Mouse (Mus musculus) hindbrain, embryonic 14.5 days (tissue): ENCODE measurements around the gene Ttll5. TPM values are rescaled to one million over a fixed set of nuclear protein-coding genes. Genes with fewer than 3 reads are reported as not detected.
A peak's percentile ranks its signal among the peaks of the same experiment; 100 is the strongest.

Source experiments
- ATAC-seq: fragments of 200-750 bp; cut with Nextera tagmentation; 2 replicates; pipeline ENCODE4 v1.8.0; 2017; ENCODE audit warnings: moderate number of reproducible peaks, mild to moderate bottlenecking, moderate TSS enrichment, moderate library complexity; ENCODE audit not compliant: low FRiP score
- DNase-seq: peaks from one replicate; pipeline ENCODE4 v3.0.0-alpha.2; 2015; ENCODE audit warnings: low spot score
- H3K27ac ChIP-seq: fragments of 300-500 bp; sonication (generic); 2 replicates; pipeline ENCODE4 v1.5.1; 2014; ENCODE audit warnings: mild to moderate bottlenecking, moderate library complexity
- H3K27me3 ChIP-seq: fragments of 300-500 bp; sonication (generic); 2 replicates; pipeline ENCODE4 v1.6.1; 2014; ENCODE audit warnings: mild to moderate bottlenecking, low read length, mixed read lengths; ENCODE audit not compliant: control insufficient read depth, insufficient read depth
- H3K36me3 ChIP-seq: fragments of 300-500 bp; sonication (generic); replicated peaks from 2 replicates; pipeline ENCODE4 v1.6.1; 2014; ENCODE audit not compliant: control insufficient read depth, insufficient read depth
- H3K4me1 ChIP-seq: fragments of 300-500 bp; sonication (generic); replicated peaks from 2 replicates; pipeline ENCODE4 v1.6.1; 2014; ENCODE audit warnings: antibody characterized with exemption, low read length, mixed read lengths; ENCODE audit not compliant: control insufficient read depth, insufficient read depth
- H3K4me2 ChIP-seq: fragments of 300-500 bp; sonication (generic); replicated peaks from 2 replicates; pipeline ENCODE4 v1.6.1; 2014; ENCODE audit warnings: mild to moderate bottlenecking, moderate library complexity
- H3K4me3 ChIP-seq: fragments of 300-500 bp; sonication (generic); replicated peaks from 2 replicates; pipeline ENCODE4 v1.5.1; 2014; ENCODE audit warnings: mild to moderate bottlenecking, low read length
- H3K9ac ChIP-seq: fragments of 300-500 bp; sonication (generic); 2 replicates; pipeline ENCODE4 v1.6.1; 2014
- H3K9me3 ChIP-seq: fragments of 300-500 bp; sonication (generic); 2 replicates; pipeline ENCODE4 v1.6.1; 2016; ENCODE audit warnings: low read length; ENCODE audit not compliant: control insufficient read depth
- WGBS: fragments of 180-500 bp; shearing (Covaris S2); extraction: QIAGEN DNeasy Blood & Tissue Kit; methylation state at CpG from one replicate; pipeline ENCODE4 v1.1.7; 2014; 5-methylcytosine and 5-hydroxymethylcytosine counted together
- polyA plus RNA-seq: library from polyadenylated mRNA; unstranded; fragments of >200 nt; fragmentation: Nextera tagmentation; extraction: Ambion mirVana; gene quantifications from 2 replicates; pipeline ENCODE4 v1.2.1, GENCODE M21; 2014

Gene Ttll5
- polyA plus RNA-seq, 1 experiment from 2014 or later: 14.4 TPM

DNA sequence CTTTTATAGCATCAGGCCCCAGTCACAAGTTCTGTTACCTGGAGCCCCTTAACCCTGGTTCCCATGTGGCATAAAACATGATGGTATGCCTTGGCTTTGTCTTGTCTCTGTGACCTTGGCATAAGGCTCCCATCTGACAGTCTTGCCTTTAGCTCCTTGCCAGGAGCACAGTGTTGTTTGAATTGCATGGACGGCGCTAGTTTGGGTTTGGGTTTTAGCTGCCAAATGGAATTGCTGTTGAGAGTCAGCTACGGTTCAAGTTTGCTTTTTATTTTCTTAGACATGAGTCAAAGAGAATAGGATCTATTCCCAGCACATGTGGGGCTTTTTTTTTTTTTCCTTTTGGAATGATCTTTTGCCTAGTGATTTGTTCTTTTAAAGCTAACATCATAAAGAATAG is 34.7 kb downstream of the Ttll5 start:
- no peak overlapping the region for H3K4me3 ChIP-seq
- no peak overlapping the region for H3K4me2 ChIP-seq
- H3K9me3 ChIP-seq: no peaks in the 10 kb centered on the region
- H3K9ac ChIP-seq: no peak overlapping the region
- WGBS: 66% methylated on average over 3 of the region's 3 CpGs
- no peaks in the 10 kb centered on the region for H3K4me1 ChIP-seq
- H3K27me3 ChIP-seq: no peaks in the 10 kb centered on the region
- H3K27ac ChIP-seq: no peak overlapping the region
- peaks cover 13% of the 10 kb centered on the region; the same call in 1 of the 2 replicates for H3K36me3 ChIP-seq
- DNase-seq (no peak), ATAC-seq (no peak)

DNA sequence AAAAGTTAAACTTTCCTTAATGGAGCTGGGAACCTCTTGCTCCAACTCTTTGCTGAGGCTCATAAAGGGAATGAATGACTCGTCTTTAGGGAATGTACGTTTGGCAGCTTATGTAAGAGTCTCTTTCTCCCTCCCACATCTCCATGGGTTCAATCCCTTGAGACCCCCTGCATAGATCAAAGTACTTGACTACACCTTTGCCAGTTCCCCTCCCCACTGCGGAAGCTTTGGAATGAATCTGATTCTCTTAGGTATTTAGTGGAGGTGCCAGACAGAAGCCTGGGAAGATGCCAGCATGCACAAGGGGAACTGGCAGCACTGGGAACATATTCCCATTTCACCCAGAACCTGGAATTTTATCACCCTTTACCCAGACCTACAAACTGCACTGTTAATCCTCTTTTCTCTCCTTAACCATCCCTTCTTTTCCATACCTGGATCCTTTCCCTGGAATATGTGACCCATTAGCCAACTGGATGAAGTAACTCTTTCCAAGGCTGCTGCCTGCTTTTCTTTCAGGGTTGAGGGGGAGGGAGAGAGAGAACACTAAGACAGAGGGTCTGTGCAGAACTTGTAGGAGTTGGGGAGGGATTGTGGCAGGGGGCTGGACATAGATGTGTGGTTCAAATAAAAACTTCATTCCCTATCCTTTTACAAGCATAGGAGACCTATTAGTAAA is 35.2 kb downstream of the Ttll5 start:
- Histone ChIP-seq H3K9me3 (no peaks in the 10 kb centered on the region), H3K4me2 (no peak overlapping the region), H3K27me3 (no peaks in the 10 kb centered on the region), H3K4me3 (no peak overlapping the region), H3K36me3 (peaks cover 18% of the 10 kb centered on the region; the same call in 1 of the 2 replicates), H3K27ac (no peak overlapping the region), H3K4me1 (no peaks in the 10 kb centered on the region), H3K9ac (no peak overlapping the region)
- ATAC-seq: no peak
- DNase-seq: no peak
- WGBS: 59% methylated on average over 3 of the region's 3 CpGs

DNA sequence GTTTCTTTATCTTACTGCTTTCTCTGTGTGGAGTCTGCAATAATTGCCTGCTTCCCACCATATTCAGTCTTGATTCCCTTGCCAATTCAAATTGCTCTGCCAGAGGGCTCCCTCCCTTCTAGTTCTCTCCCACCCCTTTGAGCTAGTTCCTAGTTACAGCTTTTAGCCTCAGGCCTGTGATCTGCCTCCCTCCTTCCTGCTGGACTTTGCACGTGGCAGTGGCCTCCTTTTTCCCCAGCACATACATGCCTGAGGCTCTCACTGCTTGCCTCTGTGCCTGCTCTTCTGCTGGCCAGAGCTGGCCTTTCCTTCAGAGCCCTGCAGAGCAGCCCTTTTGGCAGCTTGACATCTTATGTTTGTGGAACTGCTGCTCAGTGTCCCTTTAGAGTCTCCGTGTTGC is 38.1 kb downstream of the Ttll5 start:
- WGBS: 51% methylated on average over 2 of the region's 2 CpGs

DNA sequence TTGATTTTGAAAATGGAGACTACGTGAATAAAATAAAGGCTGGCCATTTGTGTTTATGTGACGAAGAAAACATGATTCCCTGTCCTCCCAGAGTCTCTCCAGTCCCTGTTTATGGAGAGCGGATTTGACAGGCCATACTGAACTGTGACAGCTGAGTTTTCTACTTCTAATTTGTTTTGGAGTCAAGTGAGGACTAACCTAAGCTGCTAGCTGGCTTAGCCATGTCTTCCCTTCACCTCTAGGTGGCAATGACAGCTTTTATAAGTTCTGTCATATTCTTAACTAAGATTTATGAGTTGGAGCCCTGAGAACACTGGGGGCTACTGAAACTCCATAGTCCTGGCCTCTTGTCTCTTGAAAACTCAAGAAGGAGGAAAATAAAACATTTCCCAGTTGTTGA is 41.1 kb downstream of the Ttll5 start:
- WGBS: 88% methylated on average over 3 of the region's 3 CpGs
- no peaks in the 10 kb centered on the region for H3K27me3 ChIP-seq
- no peak overlapping the region for H3K27ac ChIP-seq
- H3K9ac ChIP-seq: no peak overlapping the region
- H3K4me3 ChIP-seq: no peak overlapping the region
- no peaks in the 10 kb centered on the region for H3K4me1 ChIP-seq
- H3K9me3 ChIP-seq: no peaks in the 10 kb centered on the region
- 0 out of 2 replicates have a peak, but pooled peaks have one; percentile 27 for ATAC-seq
- no peak overlapping the region for H3K4me2 ChIP-seq
- peak; percentile 67 for DNase-seq
- peaks cover 19% of the 10 kb centered on the region; the same call in 1 of the 2 replicates for H3K36me3 ChIP-seq

More for the DNA sequence above, 38.1 kb downstream of the Ttll5 start:
- no peak for ATAC-seq
- Histone ChIP-seq H3K4me1 (no peaks in the 10 kb centered on the region), H3K27ac (no peak overlapping the region), H3K9me3 (no peaks in the 10 kb centered on the region), H3K4me3 (no peak overlapping the region), H3K9ac (no peak overlapping the region), H3K36me3 (peaks cover 19% of the 10 kb centered on the region; the same call in 1 of the 2 replicates), H3K27me3 (no peaks in the 10 kb centered on the region), H3K4me2 (no peak overlapping the region)
- no peak for DNase-seq

DNA sequence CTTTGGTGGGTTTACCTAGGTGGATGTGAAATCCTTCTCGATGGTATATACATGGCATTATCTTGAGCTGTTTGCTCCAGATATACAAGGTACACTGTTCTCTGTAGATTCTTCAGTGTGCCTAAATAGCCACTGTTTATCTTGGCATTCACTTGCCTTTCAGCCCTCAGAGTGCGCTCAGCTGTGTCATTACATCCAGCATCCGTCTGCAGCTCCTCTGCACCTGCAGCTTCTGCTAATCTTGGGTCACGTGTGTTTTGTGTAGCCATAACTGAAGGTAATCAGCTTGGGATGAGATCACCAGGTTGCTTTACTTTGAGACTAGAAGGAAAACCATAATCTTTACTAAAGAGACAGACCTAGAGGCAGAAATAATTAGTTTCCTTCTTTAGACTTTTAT is 42.2 kb downstream of the Ttll5 start:
- WGBS: 73% methylated on average over 4 of the region's 4 CpGs
- H3K27ac ChIP-seq: no peak overlapping the region
- no peak for ATAC-seq
- no peaks in the 10 kb centered on the region for H3K9me3 ChIP-seq
- H3K4me2 ChIP-seq: no peak overlapping the region
- H3K36me3 ChIP-seq: peaks cover 14% of the 10 kb centered on the region; the same call in 1 of the 2 replicates
- no peaks in the 10 kb centered on the region for H3K27me3 ChIP-seq
- no peak overlapping the region for H3K9ac ChIP-seq
- no peaks in the 10 kb centered on the region for H3K4me1 ChIP-seq
- no peak overlapping the region for H3K4me3 ChIP-seq
- DNase-seq: no peak

DNA sequence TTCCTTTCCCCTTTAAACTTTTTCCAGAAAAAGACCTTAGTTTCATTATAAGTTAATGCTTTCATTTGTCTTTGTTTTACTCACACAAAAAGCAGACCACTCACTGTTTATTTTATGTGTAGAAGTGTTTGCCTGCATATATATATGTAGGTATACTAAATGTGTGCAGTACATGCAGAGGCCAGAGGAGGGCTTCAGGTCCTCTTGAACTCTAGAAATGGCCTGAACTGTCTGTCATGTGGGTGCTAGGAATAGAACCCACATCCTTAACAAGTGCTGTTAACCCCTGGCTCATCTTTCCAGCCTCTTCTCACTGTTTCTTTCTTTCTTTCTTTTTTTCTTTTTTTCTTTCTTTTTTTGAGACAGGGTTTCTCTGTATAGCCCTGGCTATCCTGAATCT is 42.7 kb downstream of the Ttll5 start:
- Histone ChIP-seq H3K36me3 (peaks cover 14% of the 10 kb centered on the region; the same call in 1 of the 2 replicates), H3K4me3 (no peak overlapping the region), H3K27ac (no peak overlapping the region), H3K4me1 (no peaks in the 10 kb centered on the region), H3K9me3 (no peaks in the 10 kb centered on the region), H3K4me2 (no peak overlapping the region), H3K27me3 (no peaks in the 10 kb centered on the region), H3K9ac (no peak overlapping the region)
- ATAC-seq (no peak), DNase-seq (no peak)

DNA sequence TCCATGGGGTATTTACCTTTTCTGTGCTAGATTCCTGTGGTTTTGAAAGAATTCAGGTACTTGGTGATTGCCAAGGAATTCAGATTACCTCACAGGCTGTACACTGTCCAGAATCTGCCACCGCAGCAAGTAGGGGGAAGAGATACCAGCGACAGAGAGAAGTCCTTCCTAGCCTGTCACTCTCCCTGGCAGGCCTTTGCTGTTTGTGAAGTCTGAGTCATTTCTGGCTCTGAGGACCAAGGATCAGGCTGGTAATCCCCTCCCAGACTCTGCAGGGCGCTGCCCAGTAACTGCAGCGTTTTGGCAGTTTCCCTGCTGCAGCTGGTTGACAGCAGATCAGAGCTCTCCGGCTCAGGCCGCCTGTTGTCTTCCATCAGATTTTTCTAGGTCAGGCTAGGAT is 45.0 kb downstream of the Ttll5 start:
- no peak overlapping the region for H3K4me2 ChIP-seq
- 50% methylated on average over 6 of the region's 6 CpGs for WGBS
- ATAC-seq (no peak), DNase-seq (no peak)
- no peak overlapping the region for H3K9ac ChIP-seq
- no peaks in the 10 kb centered on the region for H3K9me3 ChIP-seq
- H3K4me3 ChIP-seq: no peak overlapping the region
- H3K27ac ChIP-seq: no peak overlapping the region
- 0 out of 2 replicates have a peak, but pooled peaks cover 3% of the 10 kb centered on the region for H3K36me3 ChIP-seq
- H3K27me3 ChIP-seq: no peaks in the 10 kb centered on the region
- no peaks in the 10 kb centered on the region for H3K4me1 ChIP-seq

- WGBS: 65% methylated on average over 8 of the region's 8 CpGs
- Histone ChIP-seq H3K36me3 (0 out of 2 replicates have a peak, but pooled peaks cover 4% of the 10 kb centered on the region), H3K27ac (no peak overlapping the region), H3K9ac (no peak overlapping the region), H3K4me3 (no peak overlapping the region), H3K27me3 (no peaks in the 10 kb centered on the region), H3K4me1 (no peaks in the 10 kb centered on the region), H3K9me3 (no peaks in the 10 kb centered on the region), H3K4me2 (no peak overlapping the region)
- no peak for DNase-seq
- ATAC-seq: no peak
These were observed 55.3 kb downstream of the Ttll5 start for GRCm38 (mm10) chr12:85879631-85880314.

- DNase-seq (no peak), ATAC-seq (no peak)
- Histone ChIP-seq H3K4me1 (no peaks in the 10 kb centered on the region), H3K4me2 (no peak overlapping the region), H3K9ac (no peak overlapping the region), H3K36me3 (no peaks in the 10 kb centered on the region; the same call in 1 of the 2 replicates), H3K27me3 (no peaks in the 10 kb centered on the region), H3K9me3 (no peaks in the 10 kb centered on the region), H3K4me3 (no peak overlapping the region), H3K27ac (no peak overlapping the region)
- 97% methylated on average over 3 of the region's 3 CpGs for WGBS
These were observed 60.6 kb downstream of the Ttll5 start for GRCm38 (mm10) chr12:85885024-85885423.
